Mouse (Mus musculus) G1E (cell line): ENCODE results near the gene Specc1.

Experiments
- CTCF ChIP-seq: IDR thresholded peaks from 2 replicates; pipeline ENCODE4 v1.5.1; 2012; ENCODE audit warnings: low read depth, low read length, inconsistent platforms, mixed read lengths
- GATA2 ChIP-seq: IDR thresholded peaks from 2 replicates; pipeline ENCODE4 v1.6.1; 2012; ENCODE audit warnings: low read depth, low read length, inconsistent platforms, borderline replicate concordance
- POLR2AphosphoS5 ChIP-seq: IDR thresholded peaks from 2 replicates; pipeline ENCODE4 v1.6.1; 2012; ENCODE audit warnings: low read depth, low read length, inconsistent platforms; ENCODE audit not compliant: insufficient replicate concordance
- TAL1 ChIP-seq: conservative IDR thresholded peaks from 2 replicates; pipeline ENCODE4 v1.6.1; 2012; ENCODE audit warnings: low read depth, low read length, inconsistent platforms, mixed read lengths

- TF ChIP-seq CTCF, result no peak
- no peak for TF ChIP-seq POLR2AphosphoS5
- TF ChIP-seq GATA2, result no peak
- TF ChIP-seq TAL1, result no peak
These were observed 204.9 kb downstream of the Specc1 start for GRCm38 (mm10) chr11:62161450-62161849.
